In genomic region chr9:98031898-98032572, GRCm38 (mm10) we compare ENCODE assay signal across 8 mouse cellular contexts. TPM values are rescaled to one million over a fixed set of nuclear protein-coding genes. Genes with fewer than 3 reads are reported as not detected.
DNase-seq lines count a peak whose midpoint lies in the region; ATAC-seq and TF ChIP-seq lines count a peak whose summit lies in the region.

No protein-coding gene starts in this region.

- TF ChIP-seq POLR2A in limb, embryonic 14.5 days (IDR thresholded peaks at IDR 0.05; ENCODE audit: borderline replicate concordance, extremely low read depth, insufficient read depth, insufficient read length): no peak

- H3K4me3 ChIP-seq in layer of hippocampus, adult 2 months: peak overlapping the region; percentile 72
- peak overlapping the region; percentile 64 for H3K4me3 ChIP-seq in heart, embryonic 13.5 days
- peak overlapping the region; percentile 68 for H3K4me3 ChIP-seq in limb, embryonic 14.5 days (replicated peaks; ENCODE audit: low read length)

- H3K27ac ChIP-seq in layer of hippocampus, adult 2 months: peak overlapping the region; percentile 93
- no peak overlapping the region for H3K27ac ChIP-seq in heart, embryonic 13.5 days (replicated peaks)
- H3K27ac ChIP-seq in limb, embryonic 14.5 days (replicated peaks; ENCODE audit: low read depth, low read length): no peak overlapping the region

- no peaks in the 10 kb centered on the region for H3K36me3 ChIP-seq in heart, embryonic 13.5 days
- no peaks in the 10 kb centered on the region for H3K36me3 ChIP-seq in limb, embryonic 14.5 days (ENCODE audit: control insufficient read depth, insufficient read depth, low read length)

- WGBS in heart, embryonic 13.5 days: 2% methylated on average over 31 of the region's 31 CpGs
- under 1% methylated on average over 31 of the region's 31 CpGs for WGBS in limb, embryonic 14.5 days

- peaks cover 10% of the 10 kb centered on the region for H3K4me1 ChIP-seq in heart, embryonic 13.5 days
- H3K4me1 ChIP-seq in limb, embryonic 14.5 days (ENCODE audit: control insufficient read depth, insufficient read depth, low read length): peaks cover 11% of the 10 kb centered on the region

- H3K27me3 ChIP-seq in heart, embryonic 13.5 days (replicated peaks): peaks cover 79% of the 10 kb centered on the region
- peaks cover 32% of the 10 kb centered on the region; the same call in 1 of the 2 replicates for H3K27me3 ChIP-seq in limb, embryonic 14.5 days (ENCODE audit: control insufficient read depth, insufficient read depth, low read length)

- no peak for ATAC-seq in heart, embryonic 13.5 days (ENCODE audit: extremely low read depth, insufficient number of reproducible peaks, low FRiP score, low TSS enrichment)
- no peak for ATAC-seq in limb, embryonic 14.5 days (ENCODE audit: low FRiP score, low read depth)

- TF ChIP-seq CTCF in layer of hippocampus, adult 2 months (conservative IDR thresholded peaks at IDR 0.05): no peak

- peak overlapping the region; percentile 97 for H3K4me2 ChIP-seq in heart, embryonic 13.5 days
- H3K4me2 ChIP-seq in limb, embryonic 14.5 days (replicated peaks; ENCODE audit: low read depth, low read length, severe bottlenecking): peak overlapping the region; percentile 91

- DNase-seq in layer of hippocampus, adult 2 months (ENCODE audit: low spot score in 2 of 2): peak in 1 of 2 experiments; percentile 33
- DNase-seq in layer of hippocampus, adult 11-12 months (ENCODE audit: low spot score): no peak
- peak; percentile 19 to 24 for DNase-seq in cerebellum, postnatal 14 days
- DNase-seq in limb, embryonic 14.5 days (ENCODE audit: low spot score): no peak
- peak; percentile 40 for DNase-seq in right cerebral cortex, postnatal 14 days
- no peak for DNase-seq in thymus, postnatal 36 days
- no peak for DNase-seq in urinary bladder, adult 2 months (ENCODE audit: low spot score)

- peak overlapping the region; percentile 76 for H3K9ac ChIP-seq in heart, embryonic 13.5 days
- H3K9ac ChIP-seq in limb, embryonic 14.5 days (ENCODE audit: low read depth, low read length, severe bottlenecking): peak overlapping the region; percentile 61

- 0 out of 2 replicates have a peak, but pooled peaks cover 2% of the 10 kb centered on the region for H3K9me3 ChIP-seq in heart, embryonic 13.5 days
- H3K9me3 ChIP-seq in limb, embryonic 14.5 days (ENCODE audit: control insufficient read depth, low read length): no peaks in the 10 kb centered on the region

RNA-seq across cellular contexts. Expression of gene Clstn2, which starts 0.9 kb away (rescaled TPM):
- total RNA-seq in layer of hippocampus, adult 2 months (2021): 100 to 1,000 TPM; 148 to 162 TPM
- 0.36 and 0.38 TPM in 2 replicates for polyA plus RNA-seq in heart, embryonic 13.5 days (2015; fragmentation: Nextera tagmentation; extraction: Ambion mirVana)
- polyA plus RNA-seq in limb, embryonic 14.5 days (2012; rRNA removed): 8.4 and 10.0 TPM in 2 replicates
- 4.1 TPM in 2 replicates for polyA plus RNA-seq in limb, embryonic 14.5 days (2014; fragmentation: Nextera tagmentation; extraction: Ambion mirVana)
- polyA plus RNA-seq in urinary bladder, adult 2 months (2012; rRNA removed): 0.81 and 0.96 TPM in 2 replicates

Comparison
In these comparisons a context has a peak if more than half of its experiments do, and no peak if none do; other contexts are left out.
1. DNase-seq: peak in cerebellum, postnatal 14 days (2 of 2) and right cerebral cortex, postnatal 14 days (single experiment); none in layer of hippocampus, adult 11-12 months (single experiment), limb, embryonic 14.5 days (single experiment), thymus, postnatal 36 days (0 of 2) and urinary bladder, adult 2 months (single experiment).
2. Peak in every context shown above with its lines, with median percentiles within 50 percentile points of each other: H3K4me3 ChIP-seq.